Mouse (Mus musculus) ES-E14 (cell line): ENCODE measurements at regions not wholly inside any gene's neighbourhood (a gene's known extent, or its start where the extent isn't known, plus 50 kb on each side); places are given as distances from the start of the nearest gene placed in this dataset.

Experiments used
- HCFC1 ChIP-seq: IDR thresholded peaks from 2 replicates; pipeline ENCODE4 v1.6.1; 2012; ENCODE audit warnings: low read length, inconsistent platforms, borderline replicate concordance; ENCODE audit not compliant: insufficient read depth
- MAFK ChIP-seq: IDR thresholded peaks from 2 replicates; pipeline ENCODE4 v1.6.1; 2014; ENCODE audit warnings: mild to moderate bottlenecking, low read depth, low read length, inconsistent platforms; ENCODE audit not compliant: insufficient read depth
- ZC3H11A ChIP-seq: IDR thresholded peaks from 2 replicates; pipeline ENCODE4 v1.6.1; 2012; ENCODE audit warnings: low read depth, mild to moderate bottlenecking, inconsistent platforms, low read length, borderline replicate concordance
- ZNF384 ChIP-seq: IDR thresholded peaks from 2 replicates; pipeline ENCODE4 v1.6.1; 2012; ENCODE audit warnings: low read depth, low read length, inconsistent platforms

GRCm38 (mm10) chr2:94680096-94680765 is 242.3 kb upstream of the Api5 start:
- TF ChIP-seq MAFK, result no peak
- TF ChIP-seq HCFC1, result no peak
- TF ChIP-seq ZC3H11A, result no peak
- TF ChIP-seq ZNF384, result no peak
